Comparison of ENCODE assay signal across 7 mouse cellular contexts in the genomic region with DNA sequence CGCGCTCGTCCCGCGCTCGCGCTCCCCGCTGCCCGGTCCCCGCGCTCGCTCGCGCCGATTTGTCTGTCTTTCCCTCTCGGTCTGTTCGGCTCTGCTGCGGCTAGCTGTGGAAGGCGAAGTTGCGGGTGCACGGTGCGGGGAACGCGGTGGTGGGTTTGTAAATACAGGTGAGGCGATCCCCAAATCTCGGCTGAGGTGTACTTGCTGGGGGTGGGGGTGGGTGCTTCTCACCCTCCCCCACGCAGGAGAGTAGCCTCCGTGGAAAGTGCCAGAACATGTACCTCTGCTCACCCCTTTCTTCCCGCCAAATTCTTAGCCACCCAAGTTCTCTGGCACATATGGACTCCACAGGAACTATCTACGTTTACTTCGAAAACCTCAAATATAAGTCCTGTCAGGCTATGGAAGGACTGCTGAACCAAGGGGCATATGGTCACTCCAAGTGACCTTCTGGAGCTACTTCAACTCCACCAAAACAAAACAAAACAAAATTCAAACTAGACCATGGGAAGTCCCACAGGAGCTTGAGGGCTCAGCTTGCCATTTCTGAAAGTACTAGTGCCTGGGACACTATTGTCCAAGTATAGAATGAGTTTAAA. TPM values are rescaled to one million over a fixed set of nuclear protein-coding genes. Genes with fewer than 3 reads are reported as not detected.
DNase-seq lines count a peak whose midpoint lies in the region; ATAC-seq and TF ChIP-seq lines count a peak whose summit lies in the region.

TSS of gene 5730522E02Rik (minus strand) at position 182 of the 599 bp plus-strand sequence.

- peak within 1 kb of the TSS; percentile 100 for H3K27ac ChIP-seq in liver, adult 2 months (replicated peaks; ENCODE audit: insufficient read depth, low read depth, low read length)
- peak within 1 kb of the TSS; percentile 95 for H3K27ac ChIP-seq in embryonic facial prominence, embryonic 10.5 days (replicated peaks)
- peak within 1 kb of the TSS; percentile 93 for H3K27ac ChIP-seq in heart, embryonic 15.5 days
- H3K27ac ChIP-seq in limb, embryonic 15.5 days: peak within 1 kb of the TSS; percentile 96
- 0 out of 2 replicates have a peak within 1 kb of the TSS, but pooled peaks have one; percentile 34 for H3K27ac ChIP-seq in small intestine, adult 2 months (ENCODE audit: insufficient read depth, low read depth, low read length)

- H3K4me2 ChIP-seq in heart, embryonic 15.5 days: peak within 1 kb of the TSS; percentile 72
- peak within 1 kb of the TSS; percentile 67 for H3K4me2 ChIP-seq in limb, embryonic 15.5 days

- H3K9ac ChIP-seq in liver, adult 2 months (ENCODE audit: low read depth, low read length): peak within 1 kb of the TSS; percentile 99
- peak within 1 kb of the TSS; percentile 87 for H3K9ac ChIP-seq in heart, embryonic 15.5 days
- peak within 1 kb of the TSS; percentile 87 for H3K9ac ChIP-seq in limb, embryonic 15.5 days

- no peaks in the 10 kb centered on the region for H3K36me3 ChIP-seq in liver, adult 2 months (ENCODE audit: control insufficient read depth, insufficient read depth, low read length)
- no peaks in the 10 kb centered on the region for H3K36me3 ChIP-seq in embryonic facial prominence, embryonic 10.5 days (replicated peaks)
- H3K36me3 ChIP-seq in heart, embryonic 15.5 days: no peaks in the 10 kb centered on the region
- no peaks in the 10 kb centered on the region for H3K36me3 ChIP-seq in limb, embryonic 15.5 days
- no peaks in the 10 kb centered on the region for H3K36me3 ChIP-seq in small intestine, adult 2 months (ENCODE audit: control insufficient read depth, insufficient read depth, low read length)

- H3K79me2 ChIP-seq in liver, adult 2 months (ENCODE audit: control insufficient read depth, insufficient read depth, low read length): no peaks in the 10 kb centered on the region

- peaks cover 2% of the 10 kb centered on the region; the same call in 1 of the 2 replicates for H3K4me1 ChIP-seq in liver, adult 2 months (ENCODE audit: control insufficient read depth, insufficient read depth, low read length)
- peaks cover 14% of the 10 kb centered on the region for H3K4me1 ChIP-seq in embryonic facial prominence, embryonic 10.5 days
- no peaks in the 10 kb centered on the region for H3K4me1 ChIP-seq in heart, embryonic 15.5 days (replicated peaks)
- H3K4me1 ChIP-seq in limb, embryonic 15.5 days: no peaks in the 10 kb centered on the region
- 0 out of 2 replicates have a peak, but pooled peaks cover 6% of the 10 kb centered on the region for H3K4me1 ChIP-seq in small intestine, adult 2 months (ENCODE audit: control insufficient read depth, insufficient read depth, insufficient read length, low read length)

- peak within 1 kb of the TSS; percentile 100 for H3K4me3 ChIP-seq in liver, adult 2 months (ENCODE audit: insufficient read depth, low read depth, low read length)
- peak within 1 kb of the TSS; percentile 66 for H3K4me3 ChIP-seq in embryonic facial prominence, embryonic 10.5 days
- H3K4me3 ChIP-seq in heart, embryonic 15.5 days: peak within 1 kb of the TSS; percentile 62
- peak within 1 kb of the TSS; percentile 61 for H3K4me3 ChIP-seq in limb, embryonic 15.5 days
- H3K4me3 ChIP-seq in small intestine, adult 2 months (ENCODE audit: low read depth, low read length): peak within 1 kb of the TSS; percentile 82

- no peaks in the 10 kb centered on the region for H3K9me3 ChIP-seq in embryonic facial prominence, embryonic 10.5 days
- H3K9me3 ChIP-seq in heart, embryonic 15.5 days (replicated peaks): no peaks in the 10 kb centered on the region
- H3K9me3 ChIP-seq in limb, embryonic 15.5 days: no peaks in the 10 kb centered on the region

- no peaks in the 10 kb centered on the region for H3K27me3 ChIP-seq in liver, adult 2 months (ENCODE audit: control insufficient read depth, insufficient read depth, low read length)
- no peaks in the 10 kb centered on the region for H3K27me3 ChIP-seq in embryonic facial prominence, embryonic 10.5 days (replicated peaks; ENCODE audit: low read depth, poor library complexity, severe bottlenecking)
- no peaks in the 10 kb centered on the region for H3K27me3 ChIP-seq in heart, embryonic 15.5 days
- no peaks in the 10 kb centered on the region for H3K27me3 ChIP-seq in limb, embryonic 15.5 days
- H3K27me3 ChIP-seq in small intestine, adult 2 months (ENCODE audit: control insufficient read depth, insufficient read depth, low read length): no peaks in the 10 kb centered on the region

- peak; percentile 37; the same call in 1 of the 2 replicates for ATAC-seq in heart, embryonic 15.5 days (replicated peaks; ENCODE audit: insufficient number of reproducible peaks, insufficient read depth, low FRiP score, low read depth)
- ATAC-seq in limb, embryonic 15.5 days (ENCODE audit: insufficient number of reproducible peaks, low FRiP score, low TSS enrichment, low read depth): 0 out of 2 replicates have a peak, but pooled peaks have one; percentile 10

- WGBS in liver, adult 2 months: 1% methylated on average over 30 of the region's 31 CpGs
- 3% methylated on average over 31 of the region's 31 CpGs for WGBS in embryonic facial prominence, embryonic 10.5 days
- 2% methylated on average over 31 of the region's 31 CpGs for WGBS in heart, embryonic 15.5 days
- WGBS in limb, embryonic 15.5 days: 2% methylated on average over 31 of the region's 31 CpGs
- WGBS in small intestine, adult 2 months: under 1% methylated on average over 31 of the region's 31 CpGs

- TF ChIP-seq POLR2A in liver, adult 2 months (IDR thresholded peaks at IDR 0.05; ENCODE audit: extremely low read depth, insufficient read depth, low read length): no peak
- TF ChIP-seq POLR2A in small intestine, adult 2 months (IDR thresholded peaks at IDR 0.05; ENCODE audit: low read depth, low read length): no peak

- no peak for TF ChIP-seq CTCF in liver, adult 2 months (IDR thresholded peaks at IDR 0.05; ENCODE audit: low read depth, low read length)
- no peak for TF ChIP-seq CTCF in small intestine, adult 2 months (IDR thresholded peaks at IDR 0.05; ENCODE audit: extremely low read depth, insufficient read length, insufficient replicate concordance, low read depth, low read length)

- DNase-seq in liver, adult 2 months (ENCODE audit: extremely low read depth, low read depth, low spot score): peak; percentile 75
- DNase-seq in liver: no peak
- no peak for DNase-seq in embryonic facial prominence, embryonic 10.5 days (ENCODE audit: low spot score)
- DNase-seq in testis, postnatal 14 days (ENCODE audit: low spot score): no peak

RNA-seq across cellular contexts. Expression of gene 5730522E02Rik, which starts in this region (rescaled TPM):
- 0.83 and 2.6 TPM in 2 replicates for total RNA-seq in liver, adult 2 months (2014; rRNA removed)
- polyA plus RNA-seq in liver, adult 2 months (2012; rRNA removed): 0.16 and 0.36 TPM in 2 replicates
- polyA plus RNA-seq in embryonic facial prominence, embryonic 10.5 days (2016; fragmentation: Nextera tagmentation; extraction: Ambion mirVana): 5.0 and 6.5 TPM in 2 replicates
- 1.3 TPM in 2 replicates for polyA plus RNA-seq in heart, embryonic 15.5 days (2015; fragmentation: Nextera tagmentation; extraction: Ambion mirVana)
- 2.2 and 3.4 TPM in 2 replicates for polyA plus RNA-seq in limb, embryonic 15.5 days (2015; fragmentation: Nextera tagmentation; extraction: Ambion mirVana)
- not detected in 2 replicates for polyA plus RNA-seq in small intestine, adult 2 months (2012; rRNA removed)

Comparison
In these comparisons a context has a peak if more than half of its experiments do, and no peak if none do; other contexts are left out.
1. H3K27ac ChIP-seq: peak in every context shown above with its lines; median percentile 100 in liver, adult 2 months; 96 in limb, embryonic 15.5 days; 95 in embryonic facial prominence, embryonic 10.5 days; 93 in heart, embryonic 15.5 days; 34 in small intestine, adult 2 months.